Mouse (Mus musculus) heart, adult 2 months (tissue): ENCODE measurements around the gene Nab2. TPM values are rescaled to one million over a fixed set of nuclear protein-coding genes. Genes with fewer than 3 reads are reported as not detected.

Source experiments
- DNase-seq, 2 experiments: peaks; one replicate each; pipeline ENCODE4 v3.0.0; 2021
- H3K27ac ChIP-seq: fragments of 200-600 bp; 2 replicates; pipeline ENCODE4 v1.8.1; 2022
- H3K27me3 ChIP-seq: fragments of 200-500 bp; 2 replicates; pipeline ENCODE4 v1.6.1; 2012; ENCODE audit warnings: mild to moderate bottlenecking, low read length, inconsistent platforms, mixed read lengths; ENCODE audit not compliant: control insufficient read depth, insufficient read depth
- H3K36me3 ChIP-seq: fragments of 200-500 bp; 2 replicates; pipeline ENCODE4 v1.6.1; 2012; ENCODE audit warnings: low read length, inconsistent platforms; ENCODE audit not compliant: control insufficient read depth, insufficient read depth
- H3K4me1 ChIP-seq: fragments of 200-500 bp; 2 replicates; pipeline ENCODE4 v1.6.1; 2011; ENCODE audit warnings: low read length; ENCODE audit not compliant: control insufficient read depth, insufficient read depth
- H3K4me3 ChIP-seq: fragments of 200-600 bp; 2 replicates; pipeline ENCODE4 v1.8.1; 2022
- H3K79me2 ChIP-seq: fragments of 200-500 bp; replicated peaks from 2 replicates; pipeline ENCODE4 v1.6.1; 2012; ENCODE audit warnings: mild to moderate bottlenecking, inconsistent platforms, low read length, moderate library complexity, mixed read lengths; ENCODE audit not compliant: control insufficient read depth, insufficient read depth
- H3K9ac ChIP-seq: fragments of 200-500 bp; 2 replicates; pipeline ENCODE4 v1.6.1; 2012; ENCODE audit warnings: low read depth, mild to moderate bottlenecking, control low read depth, inconsistent platforms, low read length, mixed read lengths
- CTCF ChIP-seq: fragments of 200-600 bp; IDR thresholded peaks from 2 replicates; pipeline ENCODE4 v1.8.1; 2022; ENCODE audit warnings: antibody characterized with exemption, mild to moderate bottlenecking, moderate library complexity
- EP300 ChIP-seq: fragments of 200-500 bp; IDR thresholded peaks from 2 replicates; pipeline ENCODE4 v1.6.1; 2011; ENCODE audit warnings: low read depth, low read length, control low read depth; ENCODE audit not compliant: insufficient read depth
- POLR2A ChIP-seq: fragments of 200-500 bp; IDR thresholded peaks from 2 replicates; pipeline ENCODE4 v1.6.1; 2011; ENCODE audit warnings: mild to moderate bottlenecking, low read depth, low read length, control low read depth; ENCODE audit not compliant: insufficient read depth
- WGBS: fragments of 180-500 bp; shearing (Covaris S2); methylation state at CpG from one replicate; pipeline ENCODE4 v1.1.7; 2018; 5-methylcytosine and 5-hydroxymethylcytosine counted together
- intact Hi-C: fragments of 180-260 bp; cut with DNase I; formaldehyde crosslinking; loops from one replicate; pipeline ENCODE4 v1.15.1; 2025
- polyA plus RNA-seq: library from polyadenylated mRNA; depleted of rRNA; stranded (reverse); fragments of >200 nt; gene quantifications from 2 replicates; pipeline ENCODE4 v1.2.3, GENCODE M21; 2012; rRNA removed
- total RNA-seq, 2 experiments: library from RNA; stranded (reverse); gene quantifications; 2 replicates each; pipeline ENCODE4 v1.2.3; 2021

The Nab2 gene
- total and polyA plus RNA-seq, 3 experiments, result 5.0 to 10.0 (median 6.3) TPM

DNA sequence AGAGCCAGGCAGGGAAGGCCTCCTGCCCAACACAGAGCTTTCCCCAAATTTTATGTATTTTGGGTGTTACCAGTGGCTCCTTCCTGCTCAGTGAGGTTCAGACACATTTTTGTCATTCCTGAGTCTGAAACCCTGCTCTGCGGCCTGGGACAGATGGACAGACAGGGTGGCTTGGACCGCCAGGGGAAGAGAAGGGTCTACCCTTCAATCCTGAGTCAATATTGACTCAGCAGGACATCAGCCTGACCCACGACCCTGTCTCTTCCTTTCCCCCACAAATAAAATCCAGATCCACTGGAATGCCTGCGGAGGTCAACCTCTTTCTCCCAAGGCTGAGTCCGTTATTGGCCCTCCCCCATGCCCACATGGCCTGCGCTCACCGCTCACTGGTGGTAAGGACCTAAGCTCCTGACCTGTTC lies 52.1 kb downstream of the Nab2 start:
- intact Hi-C loops, result no loop called here
- Histone ChIP-seq H3K9ac (no peak overlapping the region), H3K36me3 (no peaks in the 10 kb centered on the region), H3K4me1 (peaks cover 10% of the 10 kb centered on the region), H3K79me2 (no peaks in the 10 kb centered on the region), H3K27me3 (no peaks in the 10 kb centered on the region), H3K4me3 (no peak overlapping the region), H3K27ac (peak overlapping the region; percentile 57)
- DNase-seq, result no peak
- 66% methylated on average over 7 of the region's 7 CpGs for WGBS
- no peak for TF ChIP-seq EP300
- TF ChIP-seq CTCF, result no peak
- no peak for TF ChIP-seq POLR2A

DNA sequence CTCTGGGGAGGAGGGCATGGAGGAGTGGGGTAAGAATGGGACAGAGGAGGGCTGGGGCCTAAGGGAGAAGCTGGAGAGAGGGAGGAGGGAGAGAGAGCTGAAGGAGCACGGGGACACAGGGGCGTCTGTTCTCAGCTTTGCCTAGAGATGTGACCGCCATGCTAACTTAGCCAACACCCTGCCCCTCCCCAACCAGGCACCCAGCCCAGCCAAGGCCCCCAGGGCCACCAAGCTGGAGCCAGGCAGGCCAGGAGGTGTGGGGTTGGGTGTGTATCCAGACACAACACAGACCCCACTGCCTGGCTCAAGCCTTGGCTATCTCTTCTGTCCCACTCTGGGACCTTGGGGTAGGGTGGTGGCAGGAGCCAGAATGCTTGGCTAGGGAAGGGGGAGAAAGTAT lies 52.8 kb downstream of the Nab2 start:
- peaks cover 10% of the 10 kb centered on the region for H3K4me1 ChIP-seq
- intact Hi-C loops, result no loop called here
- H3K9ac ChIP-seq, result no peak overlapping the region; the same call in 1 of the 2 replicates
- no peaks in the 10 kb centered on the region for H3K79me2 ChIP-seq
- DNase-seq, result peak; percentile 71 to 77
- 55% methylated on average over 3 of the region's 3 CpGs for WGBS
- H3K27ac ChIP-seq, result peak overlapping the region; percentile 57
- no peaks in the 10 kb centered on the region for H3K27me3 ChIP-seq
- no peak overlapping the region for H3K4me3 ChIP-seq
- TF ChIP-seq CTCF (no peak), EP300 (no peak), POLR2A (no peak)
- no peaks in the 10 kb centered on the region for H3K36me3 ChIP-seq

DNA sequence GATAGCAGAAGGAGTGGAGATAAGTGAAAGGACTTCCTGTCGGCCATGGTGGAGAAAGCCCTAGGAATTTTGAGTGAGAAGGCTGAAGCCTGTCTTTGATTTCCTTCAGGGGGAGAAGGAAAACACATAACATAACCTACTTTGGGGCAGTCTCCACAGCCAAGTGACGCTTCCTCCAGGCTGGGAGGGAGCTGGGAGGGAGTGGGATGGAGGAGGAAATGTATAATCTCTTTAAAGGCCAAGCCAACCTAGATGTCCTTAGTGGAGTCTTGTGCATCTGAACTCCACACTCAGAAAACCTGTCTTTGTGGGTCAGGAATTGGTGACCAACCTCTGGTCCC lies 53.4 kb downstream of the Nab2 start:
- peaks cover 10% of the 10 kb centered on the region for H3K4me1 ChIP-seq
- intact Hi-C loops, result no loop called here
- no peaks in the 10 kb centered on the region for H3K27me3 ChIP-seq
- no peaks in the 10 kb centered on the region for H3K79me2 ChIP-seq
- no peak for DNase-seq
- TF ChIP-seq EP300 (no peak), CTCF (no peak), POLR2A (no peak)
- H3K4me3 ChIP-seq, result no peak overlapping the region
- no peak overlapping the region for H3K9ac ChIP-seq
- peak overlapping the region; percentile 57 for H3K27ac ChIP-seq
- 41% methylated on average over 2 of the region's 2 CpGs for WGBS
- no peaks in the 10 kb centered on the region for H3K36me3 ChIP-seq

DNA sequence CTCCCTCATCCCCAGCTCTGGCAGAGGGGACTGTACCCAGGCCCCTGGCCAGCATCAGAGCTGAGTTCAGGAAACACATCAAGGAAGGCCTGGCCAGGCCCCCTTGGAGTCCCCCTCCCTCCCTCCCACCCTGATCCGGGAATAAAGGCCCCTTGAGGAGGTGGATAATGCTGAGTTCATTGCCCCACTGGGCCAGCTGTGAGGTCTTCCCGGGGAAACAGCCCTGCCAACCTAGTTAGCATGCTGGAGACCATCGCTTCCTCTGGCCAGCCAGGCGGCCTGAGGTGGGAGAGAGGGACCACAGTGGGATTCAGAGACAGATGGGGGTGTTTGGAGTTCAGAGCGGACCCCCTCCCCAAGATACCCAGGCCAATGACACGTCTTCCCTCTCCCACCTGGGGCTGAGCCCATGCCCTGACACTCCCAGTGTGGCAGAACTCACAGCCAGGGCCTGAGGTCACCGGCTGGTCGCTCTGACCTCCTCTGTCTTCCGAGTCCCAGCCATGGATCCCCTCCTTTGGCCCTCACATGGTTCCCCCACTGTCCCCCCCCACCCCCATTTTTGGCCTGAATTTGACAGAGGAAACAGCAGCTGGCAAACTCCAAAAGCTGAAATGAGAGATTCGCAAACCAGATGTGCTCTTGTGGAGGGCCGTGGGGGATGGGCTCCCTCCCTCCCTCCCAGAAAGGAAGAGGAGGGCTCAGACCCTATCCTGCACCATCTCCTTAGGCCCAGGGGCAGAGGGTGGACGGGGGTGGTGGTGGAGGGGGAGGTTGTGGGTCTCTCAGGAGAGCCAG lies 53.9 kb downstream of the Nab2 start:
- Histone ChIP-seq H3K4me1 (peaks cover 10% of the 10 kb centered on the region), H3K79me2 (no peaks in the 10 kb centered on the region), H3K27ac (peak overlapping the region; percentile 57), H3K4me3 (no peak overlapping the region), H3K9ac (no peak overlapping the region), H3K27me3 (no peaks in the 10 kb centered on the region), H3K36me3 (no peaks in the 10 kb centered on the region)
- peak; percentile 52 for DNase-seq
- TF ChIP-seq CTCF (no peak), POLR2A (no peak)
- intact Hi-C loops, result no loop called here
- 38% methylated on average over 12 of the region's 12 CpGs for WGBS

DNA sequence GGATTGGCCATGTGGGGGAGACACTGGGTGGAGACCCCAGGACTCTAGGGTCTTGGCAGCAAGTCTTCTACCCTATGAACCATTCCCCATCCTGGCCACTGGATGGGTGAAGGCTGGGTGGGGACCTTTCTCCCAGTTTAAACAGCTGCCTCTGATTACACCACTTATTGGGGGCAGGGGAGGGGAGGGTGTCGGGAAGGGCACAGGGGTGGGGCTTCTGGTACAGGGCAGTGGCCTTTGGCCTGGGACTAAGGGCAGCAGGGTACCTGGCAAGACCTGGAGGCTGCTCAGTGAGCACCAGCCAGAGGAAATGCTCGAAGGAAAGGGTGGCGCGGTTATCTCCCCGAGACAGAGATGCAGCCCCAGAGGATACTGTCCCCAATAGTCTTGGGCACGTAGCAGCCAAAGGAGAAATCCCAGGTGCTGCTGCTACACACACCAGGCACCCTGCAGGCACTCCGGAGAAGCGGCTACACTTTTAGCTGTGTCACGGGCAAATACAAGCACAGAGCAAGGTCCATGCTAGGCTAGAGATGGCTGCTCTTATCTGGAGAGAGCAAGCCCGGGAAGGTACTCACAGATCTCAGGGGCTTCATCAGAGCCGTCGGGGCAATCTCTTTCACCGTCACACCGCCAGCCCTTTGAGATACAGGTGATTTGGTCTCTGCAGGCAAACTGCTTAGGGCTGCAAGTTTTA lies 56.1 kb downstream of the Nab2 start:
- Histone ChIP-seq H3K4me1 (peaks cover 7% of the 10 kb centered on the region), H3K4me3 (no peak overlapping the region), H3K36me3 (no peaks in the 10 kb centered on the region), H3K27ac (no peak overlapping the region), H3K79me2 (no peaks in the 10 kb centered on the region), H3K9ac (no peak overlapping the region), H3K27me3 (no peaks in the 10 kb centered on the region)
- 75% methylated on average over 14 of the region's 14 CpGs for WGBS
- TF ChIP-seq CTCF (no peak), POLR2A (no peak), EP300 (no peak)
- no peak for DNase-seq
- intact Hi-C loops, result no loop called here

Other genes starting within 250 kb of the Nab2 start
- 1 to 10 TPM in 1 of 2 experiments, under 1 TPM in 1; 0.21 to 1.2 TPM for gene Stac3, start 166.9 kb downstream of the Nab2 start, total RNA-seq
- 0.86 and 1.7 TPM in 2 replicates for gene Stac3, start 166.9 kb downstream of the Nab2 start, polyA plus RNA-seq
- 10 to 100 TPM; 20.1 to 27.9 TPM for gene Ndufa4l2, start 153.6 kb downstream of the Nab2 start, total RNA-seq
- gene Ndufa4l2, start 153.6 kb downstream of the Nab2 start, polyA plus RNA-seq, result 45.1 and 64.4 TPM in 2 replicates
- 10 to 100 TPM; 42.6 to 43.4 TPM for gene Shmt2, start 146.1 kb downstream of the Nab2 start, total RNA-seq
- 60.9 and 67.0 TPM in 2 replicates for gene Shmt2, start 146.1 kb downstream of the Nab2 start, polyA plus RNA-seq
- gene Nxph4, start 134.0 kb downstream of the Nab2 start, total RNA-seq, result under 1 TPM; 0.34 to 0.68 TPM
- 0.39 and 0.41 TPM in 2 replicates for gene Nxph4, start 134.0 kb downstream of the Nab2 start, polyA plus RNA-seq
- gene Lrp1, start 47.4 kb downstream of the Nab2 start, total RNA-seq, result 10 to 100 TPM; 74.0 to 79.5 TPM
- 74.1 and 83.7 TPM in 2 replicates for gene Lrp1, start 47.4 kb downstream of the Nab2 start, polyA plus RNA-seq
- gene Stat6, start 25.6 kb downstream of the Nab2 start, total RNA-seq, result 10 to 100 TPM; 43.7 to 43.9 TPM
- 49.5 and 61.7 TPM in 2 replicates for gene Stat6, start 25.6 kb downstream of the Nab2 start, polyA plus RNA-seq
- 1 to 10 TPM; 3.7 to 4.2 TPM for gene Nemp1, start 1.7 kb downstream of the Nab2 start, total RNA-seq
- gene Nemp1, start 1.7 kb downstream of the Nab2 start, polyA plus RNA-seq, result 2.2 and 4.0 TPM in 2 replicates
- under 1 TPM in 1 of 2 experiments, not detected in 1; 0.08 TPM for gene Myo1a, start 36.6 kb upstream of the Nab2 start, total RNA-seq
- gene Myo1a, start 36.6 kb upstream of the Nab2 start, polyA plus RNA-seq, result 0.04 and 0.12 TPM in 2 replicates
- not detected for gene Tac2, start 55.9 kb upstream of the Nab2 start, total RNA-seq
- not detected in 2 replicates for gene Tac2, start 55.9 kb upstream of the Nab2 start, polyA plus RNA-seq
- 1 to 10 TPM; 7.7 to 7.8 TPM for gene Zbtb39, start 71.0 kb upstream of the Nab2 start, total RNA-seq
- 4.3 and 6.3 TPM in 2 replicates for gene Zbtb39, start 71.0 kb upstream of the Nab2 start, polyA plus RNA-seq
- gene Gpr182, start 83.2 kb upstream of the Nab2 start, total RNA-seq, result 1 to 10 TPM; 2.6 to 3.9 TPM
- gene Gpr182, start 83.2 kb upstream of the Nab2 start, polyA plus RNA-seq, result 7.7 and 8.6 TPM in 2 replicates
- gene Rdh1, start 91.2 kb upstream of the Nab2 start, total RNA-seq, result under 1 TPM in 1 of 2 experiments, not detected in 1; 0.05 TPM
- gene Rdh1, start 91.2 kb upstream of the Nab2 start, polyA plus RNA-seq, result 0.04 TPM in 1 of 2 replicates, not detected in the other
- under 1 TPM in 1 of 2 experiments, not detected in 1; 0.10 TPM for gene Rdh16f1, start 91.2 kb upstream of the Nab2 start, total RNA-seq
- 0.12 TPM in 1 of 2 replicates, not detected in the other for gene Rdh16f1, start 91.2 kb upstream of the Nab2 start, polyA plus RNA-seq
- gene Rdh9, start 107.8 kb upstream of the Nab2 start, total RNA-seq, result not detected
- 0.20 TPM in 1 of 2 replicates, not detected in the other for gene Rdh9, start 107.8 kb upstream of the Nab2 start, polyA plus RNA-seq
- gene Rdh16, start 132.6 kb upstream of the Nab2 start, total RNA-seq, result not detected
- gene Rdh16, start 132.6 kb upstream of the Nab2 start, polyA plus RNA-seq, result 0.06 TPM in 1 of 2 replicates, not detected in the other
- gene Rdh19, start 181.4 kb upstream of the Nab2 start, total RNA-seq, result not detected
- gene Rdh19, start 181.4 kb upstream of the Nab2 start, polyA plus RNA-seq, result not detected in 2 replicates
- gene Rdh16f2, start 197.9 kb upstream of the Nab2 start, total RNA-seq, result not detected
- not detected in 2 replicates for gene Rdh16f2, start 197.9 kb upstream of the Nab2 start, polyA plus RNA-seq
- gene Rdh7, start 220.2 kb upstream of the Nab2 start, total RNA-seq, result not detected
- gene Rdh7, start 220.2 kb upstream of the Nab2 start, polyA plus RNA-seq, result 0.35 TPM in 1 of 2 replicates, not detected in the other
- not detected for gene Sdr9c7, start 229.9 kb upstream of the Nab2 start, total RNA-seq
- not detected in 2 replicates for gene Sdr9c7, start 229.9 kb upstream of the Nab2 start, polyA plus RNA-seq